Mouse (Mus musculus) T-helper 1 cell (primary cell): ENCODE data around the gene Trim38.

Experiments used
- in situ Hi-C: fragments of 300-600 bp; cut with MboI, MseI; formaldehyde crosslinking; loops from one replicate; pipeline ENCODE4 v1.15.1; 2025; ENCODE audit warnings: high pct_unique_total_duplicates

The Trim38 gene

GRCm38 (mm10) chr13:23760240-23760971 is 9.3 kb upstream of the Trim38 start:
- in situ Hi-C loops = loop anchor here (10.0 to 25.0 kb wide), 3 partner anchors 854 to 1973 kb away; partner anchors contain the start of genes Gmnn, Hist1h1b, Hist1h2an and Hist1h2bp

- in situ Hi-C loops = loop anchor here (10.0 to 25.0 kb wide), 3 partner anchors 854 to 1974 kb away; partner anchors contain the start of genes Gmnn, Hist1h1b, Hist1h2an and Hist1h2bp
Observed at GRCm38 (mm10) chr13:23760972-23761864, 8.5 kb upstream of the Trim38 start, which contains the start of gene Hist1h4a. Hist1h4a (minus strand) TSS chr13:23761230.

- in situ Hi-C loops = loop anchor here (10.0 to 25.0 kb wide), 3 partner anchors 853 to 1975 kb away; partner anchors contain the start of genes Gmnn, Hist1h1b, Hist1h2an and Hist1h2bp
Observed at GRCm38 (mm10) chr13:23761871-23762821, 7.6 kb upstream of the Trim38 start, which contains the start of gene Hist1h3a. Hist1h3a (minus strand) TSS chr13:23762386.

GRCm38 (mm10) chr13:23763242-23763585 is 6.5 kb upstream of the Trim38 start:
- in situ Hi-C loops = loop anchor here (10.0 to 25.0 kb wide), 3 partner anchors 852 to 1976 kb away; partner anchors contain the start of genes Gmnn, Hist1h1b, Hist1h2an and Hist1h2bp

GRCm38 (mm10) chr13:23763586-23764323 is 6.0 kb upstream of the Trim38 start, which contains the start of gene Hist1h1a:
Hist1h1a (plus strand) TSS chr13:23763666.
- in situ Hi-C loops = loop anchor here (10.0 to 25.0 kb wide), 3 partner anchors 851 to 1976 kb away; partner anchors contain the start of genes Gmnn, Hist1h1b, Hist1h2an and Hist1h2bp

GRCm38 (mm10) chr13:23764324-23765171 is 5.2 kb upstream of the Trim38 start:
- in situ Hi-C loops = loop anchor here (10.0 to 25.0 kb wide), 3 partner anchors 850 to 1977 kb away; partner anchors contain the start of genes Gmnn, Hist1h1b, Hist1h2an and Hist1h2bp

- in situ Hi-C loops = loop anchor here (10.0 to 25.0 kb wide), 3 partner anchors 850 to 1978 kb away; partner anchors contain the start of genes Gmnn, Hist1h1b, Hist1h2an and Hist1h2bp
Observed at GRCm38 (mm10) chr13:23765172-23765513, 4.6 kb upstream of the Trim38 start.

- in situ Hi-C loops = loop anchor here (10.0 to 25.0 kb wide), 3 partner anchors 848 to 1979 kb away; partner anchors contain the start of genes Gmnn, Hist1h1b, Hist1h2an and Hist1h2bp
Observed at GRCm38 (mm10) chr13:23766772-23767171, 2.9 kb upstream of the Trim38 start.

- in situ Hi-C loops = loop anchor here (10.0 to 25.0 kb wide), 3 partner anchors 846 to 1982 kb away; partner anchors contain the start of genes Gmnn, Hist1h1b, Hist1h2an and Hist1h2bp
Observed at GRCm38 (mm10) chr13:23768834-23769397, 797 bp upstream of the Trim38 start.

- in situ Hi-C loops = loop anchor here (25.0 kb wide), 2 partner anchors 990 to 1985 kb away; partner anchors contain the start of genes Gmnn, Hist1h1b, Hist1h2an and Hist1h2bp
Observed at GRCm38 (mm10) chr13:23772561-23773313, 3.0 kb downstream of the Trim38 start.

- in situ Hi-C loops = no loop called here
Observed at GRCm38 (mm10) chr13:23778339-23778738, 8.6 kb downstream of the Trim38 start.

- in situ Hi-C loops = no loop called here
Observed at GRCm38 (mm10) chr13:23779025-23779424, 9.3 kb downstream of the Trim38 start.

- in situ Hi-C loops = no loop called here
Observed at GRCm38 (mm10) chr13:23792520-23792919, 22.8 kb downstream of the Trim38 start.

- in situ Hi-C loops = loop anchor here (5.0 kb wide), 1 partner anchor 73 kb away; no protein-coding TSS in a partner anchor
Observed at GRCm38 (mm10) chr13:23799405-23799804, 29.7 kb downstream of the Trim38 start.

GRCm38 (mm10) chr13:23804532-23804931 is 34.8 kb downstream of the Trim38 start:
- in situ Hi-C loops = loop anchor here (5.0 kb wide), 1 partner anchor 508 kb away; no protein-coding TSS in a partner anchor

- in situ Hi-C loops = no loop called here
Observed at GRCm38 (mm10) chr13:23806422-23807052, 36.8 kb downstream of the Trim38 start, which contains the start of gene Slc17a2. Slc17a2 (plus strand) TSS chr13:23806993.
